Mouse (Mus musculus) lung, embryonic 14.5 days (tissue): ENCODE measurements around the gene Shroom2. TPM values are rescaled to one million over a fixed set of nuclear protein-coding genes. Genes with fewer than 3 reads are reported as not detected.
A peak's percentile ranks its signal among the peaks of the same experiment; 100 is the strongest.

Experiments used
- ATAC-seq: fragments of 200-750 bp; cut with Nextera tagmentation; 2 replicates; pipeline ENCODE4 v1.8.0; 2017; ENCODE audit warnings: mild to moderate bottlenecking, moderate TSS enrichment, moderate library complexity; ENCODE audit not compliant: insufficient read depth
- DNase-seq: peaks from one replicate; pipeline ENCODE4 v3.0.0-alpha.2; 2015
- H3K27ac ChIP-seq: fragments of 300-500 bp; sonication (generic); 2 replicates; pipeline ENCODE4 v1.5.1; 2014; ENCODE audit warnings: low read depth, mild to moderate bottlenecking, moderate library complexity
- H3K27me3 ChIP-seq: fragments of 300-500 bp; sonication (generic); 2 replicates; pipeline ENCODE4 v1.6.1; 2014; ENCODE audit warnings: low read length, control low read depth; ENCODE audit not compliant: insufficient read depth
- H3K36me3 ChIP-seq: fragments of 300-500 bp; sonication (generic); 2 replicates; pipeline ENCODE4 v1.6.1; 2014; ENCODE audit warnings: control low read depth; ENCODE audit not compliant: insufficient read depth
- H3K4me1 ChIP-seq: fragments of 300-500 bp; sonication (generic); 2 replicates; pipeline ENCODE4 v1.6.1; 2014; ENCODE audit warnings: antibody characterized with exemption, control low read depth; ENCODE audit not compliant: insufficient read depth
- H3K4me2 ChIP-seq: fragments of 300-500 bp; sonication (generic); 2 replicates; pipeline ENCODE4 v1.6.1; 2014; ENCODE audit warnings: mild to moderate bottlenecking
- H3K4me3 ChIP-seq: fragments of 300-500 bp; sonication (generic); 2 replicates; pipeline ENCODE4 v1.5.1; 2014; ENCODE audit warnings: low read depth, low read length
- H3K9ac ChIP-seq: fragments of 300-500 bp; sonication (generic); 2 replicates; pipeline ENCODE4 v1.6.1; 2014
- H3K9me3 ChIP-seq: fragments of 300-500 bp; sonication (generic); 2 replicates; pipeline ENCODE4 v1.6.1; 2016; ENCODE audit warnings: low read depth, low read length, control low read depth
- CTCF ChIP-seq: IDR thresholded peaks from 2 replicates; pipeline ENCODE4 v1.5.1; 2016; ENCODE audit warnings: antibody characterized with exemption, low read depth
- WGBS: fragments of 180-500 bp; shearing (Covaris S2); extraction: QIAGEN DNeasy Blood & Tissue Kit; methylation state at CpG from one replicate; pipeline ENCODE4 v1.1.7; 2014; 5-methylcytosine and 5-hydroxymethylcytosine counted together
- polyA plus RNA-seq: library from polyadenylated mRNA; unstranded; fragments of >200 nt; fragmentation: Nextera tagmentation; extraction: Ambion mirVana; gene quantifications from 2 replicates; pipeline ENCODE4 v1.2.1, GENCODE M21; 2014

Gene Shroom2
- polyA plus RNA-seq, 1 experiment from 2014 or later, result 12.2 TPM

- TF ChIP-seq CTCF, result no peak
- Histone ChIP-seq H3K9ac (no peak overlapping the region), H3K27ac (no peak overlapping the region), H3K4me1 (no peaks in the 10 kb centered on the region), H3K4me2 (no peak overlapping the region), H3K4me3 (no peak overlapping the region), H3K27me3 (no peaks in the 10 kb centered on the region), H3K9me3 (no peaks in the 10 kb centered on the region), H3K36me3 (no peaks in the 10 kb centered on the region)
- no peak for DNase-seq
- 71% methylated on average over 12 of the region's 12 CpGs for WGBS
- ATAC-seq, result no peak
Observed at GRCm38 (mm10) chrX:152635397-152635796, 133.9 kb downstream of the Shroom2 start.

- DNase-seq (no peak), ATAC-seq (no peak)
- WGBS, result 79% methylated on average over 2 of the region's 2 CpGs
- Histone ChIP-seq H3K36me3 (no peaks in the 10 kb centered on the region), H3K4me2 (no peak overlapping the region), H3K27me3 (no peaks in the 10 kb centered on the region), H3K4me1 (no peaks in the 10 kb centered on the region), H3K9me3 (no peaks in the 10 kb centered on the region), H3K9ac (no peak overlapping the region), H3K27ac (no peak overlapping the region), H3K4me3 (no peak overlapping the region)
- no peak for TF ChIP-seq CTCF
Observed at GRCm38 (mm10) chrX:152621407-152621806, 147.9 kb downstream of the Shroom2 start.

- TF ChIP-seq CTCF, result no peak
Observed at GRCm38 (mm10) chrX:152620917-152621316, 148.3 kb downstream of the Shroom2 start.

GRCm38 (mm10) chrX:152618464-152618863 is 150.8 kb downstream of the Shroom2 start:
- DNase-seq, result peak; percentile 69
- WGBS, result 79% methylated on average over 1 of the region's 1 CpGs
- Histone ChIP-seq H3K4me3 (no peak overlapping the region), H3K27me3 (no peaks in the 10 kb centered on the region), H3K9me3 (no peaks in the 10 kb centered on the region), H3K27ac (no peak overlapping the region), H3K9ac (no peak overlapping the region), H3K4me2 (no peak overlapping the region), H3K4me1 (no peaks in the 10 kb centered on the region), H3K36me3 (no peaks in the 10 kb centered on the region)
- peak; percentile 60 for TF ChIP-seq CTCF
- ATAC-seq, result no peak

More at GRCm38 (mm10) chrX:152620917-152621316, 148.3 kb downstream of the Shroom2 start:
- Histone ChIP-seq H3K27me3 (no peaks in the 10 kb centered on the region), H3K4me1 (no peaks in the 10 kb centered on the region), H3K4me3 (no peak overlapping the region), H3K36me3 (no peaks in the 10 kb centered on the region), H3K9me3 (no peaks in the 10 kb centered on the region), H3K9ac (no peak overlapping the region), H3K4me2 (no peak overlapping the region), H3K27ac (no peak overlapping the region)
- DNase-seq (peak; percentile 34), ATAC-seq (no peak)

- H3K4me3 ChIP-seq, result no peak within 1 kb of the TSS
- no peak within 1 kb of the TSS for H3K27ac ChIP-seq
- no peaks in the 10 kb centered on the region for H3K27me3 ChIP-seq
- no peaks in the 10 kb centered on the region for H3K9me3 ChIP-seq
- no peak for TF ChIP-seq CTCF
- ATAC-seq (no peak), DNase-seq (no peak)
- no peaks in the 10 kb centered on the region for H3K36me3 ChIP-seq
- 69% methylated on average over 2 of the region's 2 CpGs for WGBS
- no peak within 1 kb of the TSS for H3K4me2 ChIP-seq
- no peak within 1 kb of the TSS for H3K9ac ChIP-seq
- H3K4me1 ChIP-seq, result no peaks in the 10 kb centered on the region
Observed at GRCm38 (mm10) chrX:152563034-152563433, 206.2 kb downstream of the Shroom2 start, which contains the start of gene Cldn34a. TSS of gene Cldn34a (plus strand) at chrX:152563334.

Other genes starting within 250 kb of the Shroom2 start
- gene Cldn34a, start 206.1 kb downstream of the Shroom2 start, polyA plus RNA-seq, result not detected in 2 replicates
- gene Gpr143, start 12.5 kb upstream of the Shroom2 start, polyA plus RNA-seq, result 0.24 and 0.47 TPM in 2 replicates
- gene Usp51, start 237.0 kb upstream of the Shroom2 start, polyA plus RNA-seq, result 1.5 and 1.6 TPM in 2 replicates